Mouse (Mus musculus) E14TG2a.4 (cell line): ENCODE measurements around the gene Tenm4.

Source experiments
- CTCF ChIP-seq: conservative IDR thresholded peaks from 2 replicates; pipeline ENCODE4 v1.5.1; 2014; ENCODE audit warnings: low read length
- NANOG ChIP-seq: IDR thresholded peaks from 2 replicates; pipeline ENCODE4 v1.6.1; 2014; ENCODE audit warnings: borderline replicate concordance, low read length, mixed read lengths
- POU5F1 ChIP-seq: IDR thresholded peaks from 2 replicates; pipeline ENCODE4 v1.6.1; 2014; ENCODE audit warnings: low read length, borderline replicate concordance

DNA sequence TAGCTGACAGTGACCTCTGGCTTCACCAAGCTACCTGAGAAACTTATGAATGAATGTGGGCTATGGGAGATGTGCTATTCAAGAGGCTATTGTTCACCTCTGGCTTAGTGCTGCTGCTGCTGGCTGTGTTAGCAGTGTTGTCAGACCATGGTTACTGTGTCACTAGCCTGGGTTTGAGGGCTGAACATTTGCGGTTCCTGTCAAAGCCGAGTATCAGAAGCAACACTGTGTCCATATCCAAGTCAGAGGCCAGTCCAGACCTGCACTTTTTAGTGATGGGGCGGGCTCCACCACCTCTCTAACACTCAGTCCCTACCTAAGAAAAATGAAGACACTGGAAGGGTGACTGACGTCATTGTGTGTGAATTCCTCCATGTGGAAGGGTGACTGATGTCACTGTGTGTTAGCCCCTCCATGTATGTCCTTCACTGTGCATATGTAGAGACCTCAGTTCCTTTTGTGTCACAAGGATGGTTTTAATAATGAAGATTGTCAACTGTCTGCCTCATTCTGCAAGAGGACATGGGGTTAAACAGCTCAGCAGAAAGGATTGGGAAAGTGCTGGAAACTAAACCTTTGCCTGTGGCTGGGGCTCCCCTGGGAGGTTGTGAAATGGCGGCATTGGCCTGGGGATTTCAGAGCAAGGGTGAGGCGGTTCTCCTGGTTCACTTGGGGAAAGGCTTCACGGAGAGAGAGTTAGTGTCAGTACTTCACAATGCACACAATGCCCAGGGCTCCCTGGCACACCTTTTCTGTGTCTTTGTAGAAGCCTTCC lies 14.4 kb upstream of the Tenm4 start:
- TF ChIP-seq CTCF (no peak), POU5F1 (no peak), NANOG (no peak)
